Mouse (Mus musculus) embryo, embryonic 11.5 days (tissue): ENCODE results near the gene Tmed5.
"Not testable (repeated sequence)": the region's sequence is repeated elsewhere in the genome, so short reads cannot be mapped to it uniquely, and the experiment has no call there.

Experiments
- DNase-seq: peaks from one replicate; pipeline ENCODE4 v3.0.0-alpha.2; 2012; ENCODE audit warnings: low read depth, low spot score

The Tmed5 gene

DNA sequence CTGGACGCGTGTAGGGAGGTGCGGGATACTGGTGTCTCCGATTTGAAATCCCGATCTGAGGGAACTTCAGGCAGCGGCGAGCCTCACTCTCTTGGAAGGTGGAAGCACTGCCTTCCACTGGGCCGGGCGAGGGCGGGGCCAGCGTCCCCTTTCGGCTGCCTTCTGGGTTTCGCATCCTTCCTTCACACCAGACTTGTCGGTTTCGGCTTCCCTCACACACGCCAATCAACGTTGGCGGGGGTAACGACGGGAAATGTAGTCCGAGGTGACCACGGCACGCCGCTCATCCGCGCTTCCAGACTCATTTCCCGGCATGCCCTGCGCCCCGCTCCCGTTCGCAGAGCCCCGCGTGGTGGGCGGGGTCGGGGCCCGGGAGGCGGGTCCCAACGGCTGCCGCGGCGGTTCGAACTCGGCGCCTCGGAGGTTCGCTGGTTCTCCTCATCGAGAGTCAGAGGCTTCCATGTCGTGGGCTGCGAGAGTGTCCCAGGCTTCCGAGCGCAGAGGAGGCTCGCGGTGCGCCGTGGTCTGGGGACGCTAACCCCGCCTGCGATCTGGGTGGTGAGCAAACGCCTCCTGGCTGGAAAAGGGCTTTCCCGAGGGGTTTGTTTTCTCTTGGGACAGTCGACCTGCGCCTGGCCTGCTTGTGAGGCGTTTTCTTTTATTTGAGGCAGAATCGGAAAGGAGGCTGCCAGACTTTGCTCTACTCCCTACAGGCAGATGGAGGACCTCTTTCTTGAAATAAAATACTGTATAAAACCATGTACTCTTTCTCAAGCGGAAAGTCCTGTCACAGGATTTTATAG is at the start of gene Tmed5, which contains the start of gene Ccdc18:
Gene Tmed5, minus strand, starts transcription at position 180 of the 803 bp plus-strand sequence.
Gene Ccdc18, plus strand, starts transcription at position 435 of the 803 bp plus-strand sequence.
- peak; percentile 98 for DNase-seq

DNA sequence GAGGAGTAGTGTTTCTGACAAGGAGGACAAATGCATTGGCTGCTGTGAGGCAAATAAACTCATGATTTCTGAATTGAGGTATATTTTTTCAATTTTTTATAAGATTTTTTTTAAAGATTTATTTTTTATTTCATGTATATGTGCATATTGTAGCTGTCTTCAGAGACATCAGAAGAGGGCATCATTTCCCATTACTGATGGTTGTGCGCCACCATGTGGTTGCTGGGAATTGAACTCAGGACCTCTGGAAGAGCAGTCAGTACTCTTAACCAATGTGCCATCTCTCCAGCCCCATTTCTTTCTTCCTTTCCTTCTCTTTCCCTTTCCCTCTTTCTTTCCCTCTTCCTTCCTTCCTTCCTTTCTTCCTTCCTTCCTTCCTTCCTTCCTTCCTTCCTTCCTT is 31.3 kb upstream of the Tmed5 start:
- DNase-seq = no peak

GRCm38 (mm10) chr5:108160796-108161195 is 28.4 kb upstream of the Tmed5 start:
- no peak for DNase-seq

- no peak for DNase-seq
These were observed 20.2 kb upstream of the Tmed5 start for GRCm38 (mm10) chr5:108152592-108152991.

- DNase-seq = no peak
These were observed 475 bp downstream of the Tmed5 start for GRCm38 (mm10) chr5:108131849-108132440.

DNA sequence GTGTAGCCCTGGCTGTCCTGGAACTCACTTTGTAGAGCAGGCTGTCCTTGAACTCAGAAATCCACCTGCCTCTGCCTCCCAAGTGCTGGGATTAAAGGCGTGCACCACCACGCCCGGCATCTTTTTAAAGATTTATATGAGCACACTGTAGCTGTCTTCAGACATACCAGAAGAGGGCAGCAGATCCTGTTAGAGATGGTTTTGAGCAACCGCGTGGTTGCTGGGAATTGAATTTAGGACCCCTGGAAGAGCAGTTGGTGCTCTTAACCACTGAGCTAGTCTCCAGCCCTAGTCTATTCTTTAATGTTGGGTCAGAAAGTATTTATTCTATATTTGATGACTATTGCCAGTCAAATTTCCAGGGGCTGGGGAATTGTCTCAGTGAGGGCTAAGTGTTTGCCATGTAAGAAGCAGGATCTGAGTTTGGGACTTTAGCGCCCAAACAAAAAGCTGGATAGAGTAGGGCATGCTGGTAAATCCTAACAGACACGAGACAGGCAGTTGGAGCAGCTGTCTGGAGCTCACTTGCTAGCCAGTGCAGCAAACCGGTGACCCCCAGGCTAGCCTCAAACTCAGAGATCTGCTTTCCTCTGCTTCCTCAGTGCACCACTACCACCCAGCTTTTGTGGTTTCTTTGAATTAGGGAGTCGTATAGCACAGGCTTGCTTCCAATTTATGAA is 12.1 kb downstream of the Tmed5 start:
- DNase-seq = no peak

DNA sequence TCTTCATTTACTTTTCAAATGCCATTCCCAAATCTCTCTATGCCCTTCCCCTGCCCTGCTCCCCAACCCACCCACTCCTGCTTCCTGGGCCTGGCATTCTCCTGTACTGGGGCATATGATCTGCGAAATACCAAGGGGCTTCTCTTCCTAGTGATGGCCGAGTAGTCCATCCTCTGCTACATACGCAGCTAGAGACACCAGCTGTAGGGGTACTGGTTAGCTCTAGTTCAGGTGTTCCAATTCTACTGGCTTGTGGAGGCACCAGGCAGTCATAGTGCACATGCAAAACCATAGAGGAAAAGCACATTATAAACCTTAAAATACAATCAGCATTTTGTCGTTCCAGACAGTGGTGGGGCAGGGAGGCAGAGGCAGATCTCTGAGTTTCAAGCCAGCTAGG is 14.7 kb downstream of the Tmed5 start:
- no peak for DNase-seq

DNA sequence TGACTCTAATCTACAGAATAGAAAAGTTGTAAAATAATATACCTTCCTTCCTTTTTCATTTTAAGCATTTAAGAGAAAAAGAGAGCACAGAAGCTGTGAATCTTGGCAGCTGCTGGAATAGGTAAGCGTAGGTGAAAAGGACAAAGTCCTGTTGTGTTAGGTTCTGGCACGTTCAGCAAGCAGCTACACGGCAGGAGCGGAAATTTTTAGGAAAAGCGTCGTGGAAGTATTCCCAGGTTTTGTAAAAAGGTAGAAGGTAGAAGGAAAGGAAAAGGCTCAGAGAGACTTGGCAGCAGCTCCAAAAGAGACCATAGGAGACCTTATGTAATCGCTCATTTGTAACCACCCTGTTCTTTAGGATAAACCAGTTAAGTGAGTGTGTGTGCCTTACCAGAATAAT is 23.1 kb downstream of the Tmed5 start:
- DNase-seq = no peak

GRCm38 (mm10) chr5:108104306-108104705 is 28.1 kb downstream of the Tmed5 start:
- DNase-seq = no peak

GRCm38 (mm10) chr5:108100196-108100595 is 32.2 kb downstream of the Tmed5 start:
- no peak for DNase-seq

DNA sequence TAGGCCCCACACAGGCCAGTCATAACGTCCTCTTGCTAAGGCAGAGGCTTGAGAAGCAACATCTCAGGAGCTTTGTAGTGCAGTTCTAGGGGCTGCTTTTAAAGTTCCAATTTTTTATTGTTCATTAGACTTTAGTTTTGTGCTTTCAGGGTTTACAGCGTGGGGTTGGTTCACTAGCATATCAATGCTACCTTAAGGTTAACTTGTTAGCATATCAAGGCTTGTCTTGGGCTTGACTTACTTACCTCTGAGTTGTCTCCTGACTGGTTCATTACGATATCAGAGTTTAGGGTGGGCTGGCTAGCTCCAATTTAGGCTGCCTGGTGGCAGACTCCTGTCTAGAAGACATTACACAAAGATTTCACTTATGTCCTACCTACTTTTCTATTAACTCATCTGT is 34.7 kb downstream of the Tmed5 start:
- no peak for DNase-seq

- DNase-seq = not testable (repeated sequence)
These were observed 39.7 kb downstream of the Tmed5 start for GRCm38 (mm10) chr5:108092731-108093130.

DNA sequence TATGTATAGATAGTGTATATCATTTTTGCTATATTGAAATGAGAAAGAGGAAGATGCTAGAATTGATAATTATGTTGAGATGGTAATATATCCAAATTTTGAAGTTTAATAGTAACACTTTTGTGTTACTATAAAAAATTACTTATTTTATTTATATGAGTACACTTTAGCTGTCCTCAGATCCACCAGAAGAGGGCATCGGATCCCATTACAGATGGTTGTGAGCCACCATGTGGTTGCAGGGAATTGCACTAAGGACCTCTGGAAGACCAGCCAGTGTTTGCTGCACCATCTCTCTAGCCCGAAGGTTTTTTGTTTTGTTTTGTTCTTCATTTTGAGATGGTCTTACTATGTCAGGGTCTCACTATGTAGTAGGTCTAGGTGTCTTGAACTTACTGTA is 47.0 kb downstream of the Tmed5 start:
- DNase-seq = no peak

DNA sequence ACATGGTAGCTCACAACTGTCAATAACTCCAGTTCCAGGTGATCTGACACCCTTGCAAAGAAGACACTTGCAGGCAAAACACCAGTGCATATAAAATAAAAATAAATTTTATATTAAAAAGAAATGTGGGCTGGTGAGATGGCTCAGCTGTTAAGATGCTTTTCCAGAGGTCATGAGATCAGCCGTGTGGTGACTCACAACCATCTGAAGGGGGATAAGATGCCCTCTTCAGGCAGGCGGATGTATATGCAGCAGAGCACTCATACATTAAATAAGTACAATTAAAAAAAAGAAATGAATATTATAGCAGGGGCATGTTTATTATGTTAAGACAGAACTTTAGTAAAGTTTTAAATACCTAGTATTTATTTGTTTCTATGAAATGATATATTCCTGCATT is 50.0 kb downstream of the Tmed5 start:
- DNase-seq = no peak

GRCm38 (mm10) chr5:108079603-108080002 is 52.8 kb downstream of the Tmed5 start:
- DNase-seq = no peak

GRCm38 (mm10) chr5:108076833-108077540 is 55.4 kb downstream of the Tmed5 start:
- no peak for DNase-seq

- DNase-seq = no peak
These were observed 56.2 kb downstream of the Tmed5 start for GRCm38 (mm10) chr5:108076241-108076640.

DNA sequence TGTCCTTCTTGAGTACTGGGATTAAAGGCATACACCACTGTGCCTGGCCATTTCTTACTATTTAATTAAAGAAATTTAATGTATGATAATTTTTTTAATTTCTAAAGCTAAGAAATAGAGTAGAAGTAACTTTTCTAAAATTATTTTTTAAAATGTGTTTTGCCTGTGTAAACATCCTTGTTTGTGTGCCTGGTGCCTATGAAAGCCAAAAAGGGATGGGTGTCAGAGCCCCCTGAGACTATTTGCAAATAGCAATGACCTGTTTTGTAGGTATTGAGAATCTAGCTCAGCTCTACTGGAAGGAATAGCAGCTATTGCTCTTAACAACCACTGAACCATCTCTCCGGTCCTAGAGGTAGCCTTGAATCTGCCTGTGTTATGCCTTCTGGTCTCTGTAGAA is 60.1 kb downstream of the Tmed5 start:
- no peak for DNase-seq

DNA sequence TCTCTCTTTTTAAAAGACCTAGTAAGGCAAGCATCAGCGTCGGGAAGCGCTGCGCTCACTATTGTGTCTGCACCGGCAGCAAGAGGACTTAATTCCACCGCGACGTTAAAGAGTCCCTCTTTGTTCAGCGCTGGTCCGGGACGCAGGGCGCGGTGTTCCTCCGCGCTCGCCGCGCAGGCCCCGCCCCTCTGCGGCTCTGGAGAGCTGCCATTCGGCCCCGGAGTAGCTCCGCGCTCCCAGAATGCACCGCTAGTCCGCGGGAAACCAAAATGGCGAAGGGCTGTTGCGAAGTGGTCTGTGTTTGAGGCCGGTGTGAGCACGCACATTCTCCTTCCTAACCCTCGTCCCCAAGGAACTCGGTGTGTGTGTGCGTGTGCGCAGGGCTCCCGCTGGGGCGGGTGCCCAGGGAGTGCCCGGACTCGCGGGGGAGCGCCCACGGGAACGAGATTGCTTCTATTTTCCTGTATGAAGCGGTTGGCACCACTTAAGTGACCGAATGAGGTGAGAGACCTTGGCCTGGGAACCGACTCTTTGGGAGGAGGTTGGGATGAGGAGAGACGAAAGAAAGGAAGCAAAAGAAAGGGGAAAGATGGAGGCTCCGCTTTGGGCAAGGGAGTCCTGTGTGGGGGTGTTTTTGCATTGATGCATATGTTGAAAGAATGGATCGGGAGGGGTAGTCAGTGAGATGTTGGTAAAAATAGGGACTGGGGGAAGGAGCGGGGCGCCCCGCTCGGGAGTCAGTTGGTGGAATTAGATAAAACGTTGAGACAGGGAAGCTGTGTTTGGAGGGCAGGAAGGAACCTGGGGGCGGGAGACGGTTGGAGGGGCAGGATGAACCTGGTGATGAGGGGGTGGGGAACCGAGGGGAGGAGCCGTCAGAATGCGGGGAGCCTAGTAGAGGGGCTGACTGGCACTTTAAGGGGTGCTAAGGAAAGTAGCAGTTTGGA is 66.7 kb downstream of the Tmed5 start, which contains the start of gene Mtf2:
Gene Mtf2, plus strand, starts transcription at position 210 of the 947 bp plus-strand sequence.
- peak; percentile 97 for DNase-seq

DNA sequence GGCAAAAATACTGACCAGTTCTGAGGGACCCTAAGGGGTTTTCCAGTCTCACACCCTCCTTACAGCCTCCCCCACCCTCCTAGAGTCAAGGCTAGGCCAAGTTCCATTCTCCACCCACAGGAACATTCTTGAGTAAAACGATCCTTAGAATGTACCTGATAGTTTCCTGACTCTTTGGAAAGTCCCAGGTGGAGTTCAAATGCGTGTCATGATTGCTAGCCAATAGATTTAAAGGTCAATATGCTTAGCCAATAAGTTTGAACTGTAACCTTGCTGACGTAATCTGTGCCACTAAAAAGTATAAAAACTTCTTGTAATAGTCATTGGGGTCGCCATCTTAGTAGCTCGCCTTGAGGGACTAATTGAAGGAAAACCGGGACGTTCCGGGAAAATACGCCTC is 72.0 kb downstream of the Tmed5 start:
- DNase-seq = no peak
